Mouse (Mus musculus): ENCODE data around the gene Plppr1. TPM values are rescaled to one million over a fixed set of nuclear protein-coding genes. Genes with fewer than 3 reads are reported as not detected.
"Not testable (repeated sequence)": the region's sequence is repeated elsewhere in the genome, so short reads cannot be mapped to it uniquely, and the experiment has no call there.

Plppr1 gene
- polyA plus RNA-seq, 1 experiment, result 33.5 TPM

DNA sequence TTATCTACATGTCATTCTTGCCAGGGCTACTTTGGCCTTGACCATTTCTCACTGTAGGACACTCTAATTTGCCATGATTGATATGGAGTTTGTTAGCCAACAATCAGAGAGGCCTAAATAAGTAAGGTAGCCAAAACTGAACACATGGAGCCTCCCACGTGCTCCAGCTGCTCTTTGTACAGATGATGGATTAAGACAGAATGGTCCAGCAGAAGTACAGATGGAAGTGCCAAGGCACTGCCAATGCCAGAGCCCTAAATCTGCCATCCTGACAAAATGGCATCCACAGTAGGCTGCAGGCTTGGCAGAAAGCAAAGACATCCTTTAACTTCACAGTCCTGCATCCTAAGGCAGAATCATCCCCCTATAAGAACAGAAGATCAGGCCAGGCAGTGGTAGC is 237.4 kb downstream of the Plppr1 start:
- TF ChIP-seq CTCF (IDR thresholded peaks at IDR 0.05; ENCODE audit: borderline replicate concordance, extremely low read depth, insufficient read depth, insufficient read length) (no peak), POLR2A (IDR thresholded peaks at IDR 0.05; ENCODE audit: borderline replicate concordance, extremely low read depth, insufficient read depth, insufficient read length, poor library complexity, severe bottlenecking) (no peak)
- peak; percentile 60 for DNase-seq (ENCODE audit: low read depth)

DNA sequence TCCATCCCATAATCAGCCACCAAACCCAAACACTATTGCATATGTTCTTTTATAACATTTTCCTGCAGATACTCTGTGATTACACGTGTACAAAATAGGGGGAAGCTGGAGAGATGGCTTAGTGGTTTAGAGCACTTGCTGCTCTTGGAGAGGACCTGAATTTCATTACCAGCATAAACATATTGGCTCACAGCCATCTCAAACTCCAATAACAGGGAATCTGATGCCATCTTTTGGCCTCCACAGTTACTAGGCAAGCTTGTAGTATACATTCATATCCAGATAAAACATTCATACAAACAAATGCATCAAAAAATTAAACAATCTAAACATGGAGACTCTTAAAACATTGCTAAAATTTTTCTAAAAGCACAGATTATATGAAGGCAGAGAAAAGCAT is 240.5 kb downstream of the Plppr1 start:
- DNase-seq (ENCODE audit: low read depth), result peak; percentile 66
- no peak for TF ChIP-seq POLR2A (IDR thresholded peaks at IDR 0.05; ENCODE audit: borderline replicate concordance, extremely low read depth, insufficient read depth, insufficient read length, poor library complexity, severe bottlenecking)
- no peak for TF ChIP-seq CTCF (IDR thresholded peaks at IDR 0.05; ENCODE audit: borderline replicate concordance, extremely low read depth, insufficient read depth, insufficient read length)

DNA sequence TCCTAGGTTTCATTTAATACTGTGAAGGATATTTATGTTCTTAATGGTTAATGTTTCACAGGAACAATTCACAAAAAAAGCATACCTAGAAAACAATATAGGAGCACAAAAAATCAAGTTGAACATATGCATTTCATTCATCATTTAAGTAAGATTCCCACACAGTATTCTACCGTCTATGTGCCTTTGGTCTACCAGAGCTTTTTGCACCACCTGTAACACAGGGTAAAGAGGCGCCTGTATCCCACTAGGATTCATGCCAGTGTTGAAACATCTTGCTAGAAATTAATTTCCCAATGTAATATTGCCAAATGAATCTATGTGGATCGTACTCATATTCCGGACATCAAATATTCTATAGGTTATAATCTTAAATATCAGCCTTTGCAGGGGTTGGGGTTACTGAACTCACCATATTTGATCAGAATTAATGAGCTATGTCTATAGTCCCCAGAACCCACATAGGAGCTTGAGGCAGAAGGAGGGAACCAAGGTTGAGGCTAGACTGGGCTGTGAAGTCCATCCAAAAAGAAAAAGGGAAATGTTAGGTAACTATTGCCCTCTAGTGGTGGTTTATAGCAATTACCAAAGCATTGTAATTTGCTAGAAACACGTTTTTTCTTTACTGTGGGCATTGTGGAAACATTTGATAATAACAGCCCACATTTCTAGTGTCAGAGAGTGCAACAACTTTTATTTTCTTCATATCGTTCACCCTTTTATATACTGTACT is 263.0 kb downstream of the Plppr1 start:
- DNase-seq (ENCODE audit: low read depth), result peak; percentile 73
- TF ChIP-seq POLR2A (IDR thresholded peaks at IDR 0.05; ENCODE audit: borderline replicate concordance, extremely low read depth, insufficient read depth, insufficient read length, poor library complexity, severe bottlenecking) (no peak), CTCF (IDR thresholded peaks at IDR 0.05; ENCODE audit: borderline replicate concordance, extremely low read depth, insufficient read depth, insufficient read length) (peak; percentile 50)

DNA sequence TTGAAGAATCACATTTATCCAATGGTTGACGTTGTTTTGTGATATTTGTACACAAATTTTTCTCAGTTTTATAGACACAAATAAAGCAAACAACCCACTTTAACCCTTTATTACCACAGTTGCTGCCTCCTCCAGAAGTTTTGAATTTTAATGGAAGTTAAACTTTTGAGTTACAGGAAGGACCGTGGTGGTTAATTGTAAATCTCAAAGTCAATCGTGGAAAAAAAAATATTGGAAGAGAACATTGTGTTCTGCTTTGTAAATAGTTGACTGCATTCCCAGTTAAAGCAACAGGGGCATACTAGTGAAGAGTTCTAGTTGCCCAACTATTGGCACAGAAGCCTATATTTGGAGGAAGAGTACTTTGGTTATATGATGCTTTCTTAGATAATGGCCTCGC is 278.9 kb downstream of the Plppr1 start:
- not testable (repeated sequence) for DNase-seq (ENCODE audit: low read depth)

DNA sequence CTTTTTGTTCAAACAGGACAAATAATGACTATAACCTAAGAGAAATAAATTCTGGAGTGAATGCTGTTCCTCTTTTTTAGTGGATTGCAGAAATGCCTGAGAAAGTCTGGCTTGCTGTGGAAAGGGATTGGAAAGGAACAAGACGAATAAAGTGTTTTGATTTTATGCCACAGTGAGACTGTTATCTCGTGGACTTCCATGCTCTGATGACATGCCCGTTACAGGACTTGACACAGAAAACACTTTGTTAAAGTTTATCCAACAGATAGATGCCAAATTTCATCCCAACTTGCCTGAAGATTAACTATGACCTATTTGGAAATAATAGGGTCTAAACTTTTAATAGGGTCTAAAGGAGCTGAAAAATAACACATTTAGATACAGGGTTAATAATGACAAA is 281.0 kb downstream of the Plppr1 start:
- DNase-seq (ENCODE audit: low read depth), result not testable (repeated sequence)

DNA sequence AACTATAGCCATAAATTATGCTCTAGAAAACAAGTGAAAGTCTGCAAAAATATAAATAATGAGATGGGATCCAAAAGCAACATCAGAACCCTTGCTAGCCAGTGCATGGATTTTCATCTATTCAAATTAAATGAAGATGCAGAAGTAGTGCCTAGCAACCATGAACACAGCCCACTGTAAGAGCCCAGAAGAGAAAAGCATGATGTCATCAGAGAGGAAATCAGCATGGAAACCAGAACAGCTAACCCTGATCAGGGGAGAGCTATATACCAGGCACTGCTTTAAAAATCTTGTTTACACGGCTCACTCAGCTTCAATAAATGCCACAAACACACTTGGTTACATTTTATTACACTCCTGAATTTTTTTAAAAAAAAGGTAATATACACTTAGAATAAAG is 288.9 kb downstream of the Plppr1 start:
- peak; percentile 6 for DNase-seq (ENCODE audit: low read depth)

DNA sequence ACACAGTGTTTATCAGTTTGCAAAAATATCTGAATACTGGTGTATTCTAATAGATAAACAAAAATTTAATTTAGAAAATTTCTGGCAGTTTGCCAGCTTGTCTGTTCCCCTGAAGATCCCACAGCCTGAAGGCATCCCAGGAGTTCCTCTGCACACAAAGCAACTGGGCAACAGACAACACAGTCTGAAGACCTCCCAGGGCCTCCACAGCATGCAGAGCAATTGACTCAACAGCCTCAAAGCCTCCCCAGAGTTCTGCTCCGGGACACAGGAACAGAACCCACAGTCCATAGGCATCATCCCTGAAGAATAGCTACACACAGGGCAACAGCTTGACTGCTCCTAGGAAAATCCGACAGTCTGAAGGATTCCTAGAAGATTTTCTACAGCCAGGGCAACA is 289.6 kb downstream of the Plppr1 start:
- no peak for TF ChIP-seq CTCF (IDR thresholded peaks at IDR 0.05; ENCODE audit: borderline replicate concordance, extremely low read depth, insufficient read depth, insufficient read length)
- TF ChIP-seq POLR2A (IDR thresholded peaks at IDR 0.05; ENCODE audit: borderline replicate concordance, extremely low read depth, insufficient read depth, insufficient read length, poor library complexity, severe bottlenecking), result no peak
- peak; percentile 18 for DNase-seq (ENCODE audit: low read depth)

DNA sequence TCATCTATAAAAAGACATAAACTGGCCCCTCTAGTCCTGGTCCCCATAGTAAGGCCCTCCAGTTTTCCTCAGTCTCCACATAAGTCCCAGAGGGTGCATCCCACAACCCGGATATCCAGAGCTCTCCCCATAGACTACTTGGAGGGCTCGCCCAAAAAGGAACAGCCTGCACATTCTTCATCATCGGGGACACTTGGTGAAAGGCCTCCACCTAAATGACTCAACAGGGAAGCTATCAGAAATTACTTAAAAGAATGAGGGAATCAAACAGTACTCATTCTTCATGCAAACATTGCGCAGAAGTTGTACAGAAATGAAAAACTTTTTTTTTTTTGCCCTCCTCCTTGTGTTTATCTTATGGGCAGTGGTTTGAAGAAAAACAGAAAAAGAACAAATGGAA is 291.4 kb downstream of the Plppr1 start:
- no peak for DNase-seq (ENCODE audit: low read depth)
- TF ChIP-seq POLR2A (IDR thresholded peaks at IDR 0.05; ENCODE audit: borderline replicate concordance, extremely low read depth, insufficient read depth, insufficient read length, poor library complexity, severe bottlenecking) (no peak), CTCF (IDR thresholded peaks at IDR 0.05; ENCODE audit: borderline replicate concordance, extremely low read depth, insufficient read depth, insufficient read length) (no peak)

DNA sequence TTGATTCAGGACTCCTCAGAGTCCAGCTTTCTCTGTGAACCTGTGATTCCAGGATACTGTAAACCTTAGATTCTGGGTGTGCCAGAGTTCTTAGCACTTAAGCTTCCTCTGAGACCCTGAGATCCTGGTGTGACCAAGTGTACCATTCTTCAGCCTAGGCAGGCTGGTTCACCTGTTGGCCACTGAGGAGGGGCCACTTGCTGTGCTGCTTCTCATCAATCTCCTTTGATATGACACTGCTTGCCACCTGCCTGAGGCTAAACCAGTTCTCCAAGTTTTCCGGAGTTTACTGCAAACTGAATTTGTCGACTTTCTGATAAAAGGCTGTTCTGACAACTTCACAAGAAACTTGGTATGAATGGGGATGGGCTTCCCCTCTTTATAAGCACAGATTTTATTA is 298.0 kb downstream of the Plppr1 start:
- DNase-seq (ENCODE audit: low read depth), result no peak
- TF ChIP-seq CTCF (IDR thresholded peaks at IDR 0.05; ENCODE audit: borderline replicate concordance, extremely low read depth, insufficient read depth, insufficient read length) (no peak), POLR2A (IDR thresholded peaks at IDR 0.05; ENCODE audit: borderline replicate concordance, extremely low read depth, insufficient read depth, insufficient read length, poor library complexity, severe bottlenecking) (no peak)

DNA sequence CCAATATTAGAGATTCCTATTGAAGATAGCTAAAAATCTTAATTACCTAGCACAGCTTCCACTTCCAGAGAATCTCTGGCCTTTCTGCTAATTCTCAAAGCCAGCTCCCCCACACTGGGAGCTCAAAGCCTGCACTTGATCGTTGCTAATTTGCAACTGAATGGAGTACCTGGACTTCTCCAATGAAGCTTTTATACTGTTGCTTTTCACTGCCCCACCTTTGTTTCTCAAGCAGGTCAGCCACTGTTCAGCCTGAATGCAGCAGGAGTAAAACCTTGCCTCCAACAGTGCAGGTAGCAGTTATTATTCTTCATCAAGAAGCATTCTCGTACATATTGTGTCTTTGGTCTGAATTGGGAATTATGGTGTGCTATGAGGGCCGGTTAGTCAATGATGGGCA is 309.0 kb downstream of the Plppr1 start:
- DNase-seq (ENCODE audit: low read depth), result not testable (repeated sequence)

DNA sequence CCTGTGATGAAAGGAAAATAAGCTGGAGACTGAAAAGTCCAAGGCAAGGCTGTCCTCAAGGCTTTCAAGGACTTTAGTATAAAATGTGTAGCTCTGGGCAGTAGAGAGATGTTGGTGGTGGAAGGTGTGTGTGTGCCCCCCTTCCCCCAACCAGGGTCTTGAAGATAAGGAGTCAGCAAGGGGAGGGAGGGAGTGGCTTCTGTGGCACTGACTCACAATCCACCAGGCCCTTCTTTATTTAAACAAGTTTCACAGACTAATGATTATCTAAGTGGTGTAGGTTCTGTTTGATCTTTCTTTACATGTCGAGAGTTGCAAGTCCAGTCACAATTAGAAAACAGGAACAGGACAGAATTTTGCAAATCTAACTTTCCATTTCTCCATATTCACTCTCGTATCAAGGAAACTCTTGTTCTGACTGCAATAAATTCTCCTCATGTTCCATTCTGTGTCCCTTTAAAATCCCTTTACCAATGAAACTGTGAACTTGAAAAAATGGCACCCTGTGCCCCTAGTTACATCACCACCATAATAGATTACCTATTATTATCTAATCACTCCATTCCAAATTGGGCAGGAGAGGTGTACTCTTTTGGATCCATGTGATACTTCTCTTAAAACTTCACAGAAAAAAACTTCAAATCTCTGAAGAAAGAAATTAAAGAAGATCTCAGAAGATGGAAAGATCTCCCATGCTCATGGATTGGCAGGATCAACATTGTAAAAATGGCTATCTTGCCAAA is 324.7 kb downstream of the Plppr1 start:
- not testable (repeated sequence) for DNase-seq (ENCODE audit: low read depth)

DNA sequence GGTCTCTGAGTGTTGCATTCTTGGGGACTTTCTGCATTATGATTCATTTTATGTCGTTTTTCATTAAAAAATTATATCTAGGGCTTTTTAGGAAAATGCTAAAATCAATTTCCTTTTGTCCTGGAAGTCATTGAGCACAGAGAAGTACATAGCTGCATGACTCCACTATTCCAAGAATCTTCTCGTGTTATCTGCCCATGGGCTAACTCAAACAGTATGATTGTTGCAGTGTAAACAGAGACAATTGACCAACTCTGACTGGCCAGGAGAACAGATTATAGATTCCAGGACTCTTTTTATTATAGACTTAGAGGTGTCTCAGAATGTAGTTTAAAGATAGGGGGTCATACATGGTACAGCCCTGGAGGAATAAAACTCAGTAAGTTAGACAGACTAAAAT is 327.8 kb downstream of the Plppr1 start:
- TF ChIP-seq POLR2A (IDR thresholded peaks at IDR 0.05; ENCODE audit: borderline replicate concordance, extremely low read depth, insufficient read depth, insufficient read length, poor library complexity, severe bottlenecking) (no peak), CTCF (IDR thresholded peaks at IDR 0.05; ENCODE audit: borderline replicate concordance, extremely low read depth, insufficient read depth, insufficient read length) (no peak)
- no peak for DNase-seq (ENCODE audit: low read depth)

Data from brain, embryonic 14.5 days (tissue).